Mouse (Mus musculus): Measurements from ENCODE around the gene Wipf1.

DNA sequence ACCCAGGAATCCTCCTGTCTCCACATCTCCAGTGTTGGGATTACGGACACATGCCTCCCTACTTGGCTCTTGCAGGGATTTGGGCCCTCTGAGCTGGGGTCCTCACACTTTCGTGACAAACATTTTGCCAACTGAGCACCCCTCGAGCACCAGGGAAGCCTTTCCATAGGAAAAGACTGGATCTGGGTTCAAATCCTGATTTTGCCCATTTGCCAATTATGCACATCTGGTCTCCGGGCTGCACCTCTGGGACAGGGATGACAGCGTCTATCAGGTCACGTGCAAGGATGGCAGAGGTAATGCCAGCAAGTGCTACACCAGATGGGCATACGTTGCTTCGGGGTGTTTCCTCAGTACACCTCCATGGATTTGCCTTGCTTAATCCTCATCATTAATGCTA lies 119.5 kb downstream of the Wipf1 start:
- TF ChIP-seq CTCF (IDR thresholded peaks at IDR 0.05; ENCODE audit: low read depth) (no peak), EP300 (IDR thresholded peaks at IDR 0.05; ENCODE audit: low read depth) (no peak)

Data from heart, postnatal 0 days (tissue).